Mouse (Mus musculus) testis, adult 2 months (tissue): Measurements from ENCODE around the gene 1700012B07Rik.

Experiments
- CTCF ChIP-seq: fragments of 200-500 bp; IDR thresholded peaks from 2 replicates; pipeline ENCODE4 v1.5.1; 2012; ENCODE audit warnings: low read depth, mild to moderate bottlenecking, inconsistent platforms, low read length, moderate library complexity; ENCODE audit not compliant: control insufficient read depth, insufficient read depth, insufficient replicate concordance
- POLR2A ChIP-seq: fragments of 200-500 bp; IDR thresholded peaks from 2 replicates; pipeline ENCODE4 v1.6.1; 2012; ENCODE audit warnings: low read depth, mild to moderate bottlenecking, inconsistent platforms, low read length, moderate library complexity; ENCODE audit not compliant: control insufficient read depth

GRCm38 (mm10) chr11:109785392-109785791 lies 42.5 kb downstream of the 1700012B07Rik start:
- TF ChIP-seq CTCF (no peak), POLR2A (no peak)
